Mouse (Mus musculus) ES-E14 (cell line): ENCODE results near the gene Ap5s1. TPM values are rescaled to one million over a fixed set of nuclear protein-coding genes. Genes with fewer than 3 reads are reported as not detected.

Experiments
- DNase-seq: peaks from one replicate; pipeline ENCODE4 v3.0.0-alpha.2; 2013; ENCODE audit warnings: low read depth, low spot score
- H3K27ac ChIP-seq: 2 replicates; pipeline ENCODE4 v1.5.1; 2012; ENCODE audit warnings: low read depth, mild to moderate bottlenecking, low read length, moderate library complexity, mixed read lengths; ENCODE audit not compliant: poor library complexity, insufficient read depth, severe bottlenecking
- H3K36me3 ChIP-seq: 2 replicates; pipeline ENCODE4 v1.6.1; 2012; ENCODE audit warnings: mild to moderate bottlenecking, low read length, moderate library complexity, mixed read lengths; ENCODE audit not compliant: control insufficient read depth, poor library complexity, insufficient read depth, severe bottlenecking
- H3K4me1 ChIP-seq, 2 experiments: fragments of 150-350 bp in 1 of 2; sonication (generic) in 1 of 2; 2 replicates each; pipeline ENCODE4 v1.6.1; 2012; ENCODE audit warnings: low read length in 2 of 2, mild to moderate bottlenecking in 1 of 2, mixed read lengths in 1 of 2; ENCODE audit not compliant: control insufficient read depth in 2 of 2, insufficient read depth in 2 of 2, poor library complexity in 1 of 2
- H3K4me3 ChIP-seq, 2 experiments: fragments of 150-350 bp in 1 of 2; sonication (generic) in 1 of 2; 2 replicates each; pipeline ENCODE4 v1.5.1; 2012; ENCODE audit warnings: low read length in 2 of 2, low read depth in 1 of 2, mild to moderate bottlenecking in 1 of 2, mixed read lengths in 1 of 2; ENCODE audit not compliant: insufficient read depth in 1 of 2, poor library complexity in 1 of 2, severe bottlenecking in 1 of 2
- H3K9ac ChIP-seq: 2 replicates; pipeline ENCODE4 v1.6.1; 2012; ENCODE audit warnings: low read depth, mild to moderate bottlenecking, low read length, mixed read lengths; ENCODE audit not compliant: poor library complexity, insufficient read depth, severe bottlenecking
- H3K9me3 ChIP-seq: fragments of 150-350 bp; sonication (generic); 2 replicates; pipeline ENCODE4 v1.6.1; 2012; ENCODE audit warnings: low read depth, mild to moderate bottlenecking, low read length; ENCODE audit not compliant: control insufficient read depth, insufficient read depth
- CHD2 ChIP-seq: IDR thresholded peaks from 2 replicates; pipeline ENCODE4 v1.6.1; 2014; ENCODE audit warnings: mild to moderate bottlenecking, low read depth, low read length, inconsistent platforms
- HCFC1 ChIP-seq: IDR thresholded peaks from 2 replicates; pipeline ENCODE4 v1.6.1; 2012; ENCODE audit warnings: low read length, inconsistent platforms, borderline replicate concordance; ENCODE audit not compliant: insufficient read depth
- MAFK ChIP-seq: IDR thresholded peaks from 2 replicates; pipeline ENCODE4 v1.6.1; 2014; ENCODE audit warnings: mild to moderate bottlenecking, low read depth, low read length, inconsistent platforms; ENCODE audit not compliant: insufficient read depth
- ZC3H11A ChIP-seq: IDR thresholded peaks from 2 replicates; pipeline ENCODE4 v1.6.1; 2012; ENCODE audit warnings: low read depth, mild to moderate bottlenecking, inconsistent platforms, low read length, borderline replicate concordance
- ZNF384 ChIP-seq: IDR thresholded peaks from 2 replicates; pipeline ENCODE4 v1.6.1; 2012; ENCODE audit warnings: low read depth, low read length, inconsistent platforms
- in situ Hi-C, 2 experiments: fragments of 600-800 bp; cut with MboI; formaldehyde crosslinking; loops; one replicate each; pipeline ENCODE4 v1.15.1; 2025; ENCODE audit warnings: low sequenced_read_pairs in 2 of 2, inconsistent platforms in 1 of 2; ENCODE audit not compliant: unreplicated experiment in 2 of 2
- total RNA-seq: library from RNA; depleted of rRNA; stranded (reverse); fragments of 300-350 nt; gene quantifications from 2 replicates; pipeline ENCODE4 v1.2.3, GENCODE M21; 2012

Ap5s1 gene
- total RNA-seq, 1 experiment: 7.9 TPM

DNA sequence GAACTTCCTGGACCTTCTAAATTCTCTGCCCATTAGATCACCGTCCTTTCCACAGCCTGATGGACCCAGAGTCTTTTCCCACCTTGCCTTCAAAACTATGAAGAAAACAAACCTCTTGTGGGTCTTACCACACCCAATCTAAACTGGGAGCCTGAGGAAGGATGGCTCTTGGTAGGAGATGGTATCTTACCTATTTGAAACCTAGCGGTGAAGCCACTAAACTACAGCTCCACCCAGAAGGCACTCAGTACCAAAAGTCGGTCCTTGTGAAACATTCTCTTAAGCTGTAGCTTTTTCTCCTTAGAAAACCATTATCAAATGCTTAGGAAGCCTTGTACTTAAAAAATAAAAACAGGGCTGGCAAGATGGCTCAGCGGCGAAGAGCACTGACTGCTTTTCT is 18.6 kb upstream of the Ap5s1 start:
- Histone ChIP-seq H3K9ac (no peak overlapping the region), H3K27ac (no peak overlapping the region), H3K4me3 (no peak overlapping the region), H3K4me1 (peaks cover 0 to 13% of the 10 kb centered on the region in 2 experiments; a peak in 3 of 4 replicates), H3K9me3 (no peaks in the 10 kb centered on the region), H3K36me3 (peaks cover 10% of the 10 kb centered on the region; the same call in 1 of the 2 replicates)
- TF ChIP-seq ZC3H11A (no peak), HCFC1 (no peak), CHD2 (no peak), MAFK (no peak), ZNF384 (no peak)
- in situ Hi-C loops: no loop called here
- no peak for DNase-seq

DNA sequence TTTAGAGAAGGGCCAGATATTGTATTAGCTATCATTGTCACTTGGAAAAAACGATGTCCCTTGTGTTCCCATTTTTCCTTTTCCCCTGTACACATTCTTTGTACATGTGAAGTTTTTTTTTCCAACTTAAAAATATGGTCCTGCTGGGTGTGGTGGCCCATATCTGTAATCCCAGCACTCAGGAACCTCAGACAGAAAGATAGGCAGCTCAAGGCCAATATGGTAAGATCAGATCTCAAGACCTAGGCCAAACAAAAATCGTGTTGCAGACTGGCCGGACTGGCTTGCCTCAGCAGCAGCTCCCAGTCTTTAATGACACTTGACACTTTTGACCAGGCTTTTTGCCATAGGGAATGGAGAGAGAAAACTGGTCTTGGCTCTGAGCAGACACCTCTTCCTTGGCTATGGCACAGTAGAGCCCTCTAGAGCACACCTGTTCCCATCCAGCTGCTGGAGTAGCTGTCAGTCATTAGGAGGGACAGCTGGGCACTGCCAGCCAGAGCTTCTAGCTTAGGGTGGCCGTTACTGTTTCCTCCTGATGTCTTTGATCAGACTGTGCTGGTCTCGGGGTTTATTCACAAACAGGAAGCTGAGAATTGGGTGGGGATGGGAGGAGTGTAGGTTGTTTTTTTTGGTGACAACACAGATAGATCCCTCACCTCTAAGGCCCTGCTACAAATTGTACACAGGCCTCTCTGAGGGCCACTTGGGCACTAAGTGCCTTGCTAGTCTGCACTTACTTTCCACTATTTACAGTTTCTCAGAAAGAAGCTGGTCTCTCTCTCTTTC is 17.2 kb upstream of the Ap5s1 start:
- TF ChIP-seq HCFC1: no peak
- no peak for TF ChIP-seq ZNF384
- TF ChIP-seq CHD2: no peak
- no peak for TF ChIP-seq MAFK
- TF ChIP-seq ZC3H11A: no peak
- Histone ChIP-seq H3K9me3 (no peaks in the 10 kb centered on the region), H3K36me3 (peaks cover 15% of the 10 kb centered on the region; the same call in 1 of the 2 replicates), H3K27ac (no peak overlapping the region), H3K4me1 (peaks cover 0 to 13% of the 10 kb centered on the region in 2 experiments; a peak in 3 of 4 replicates), H3K9ac (no peak overlapping the region), H3K4me3 (no peak overlapping the region)
- in situ Hi-C loops: no loop called here
- no peak for DNase-seq

DNA sequence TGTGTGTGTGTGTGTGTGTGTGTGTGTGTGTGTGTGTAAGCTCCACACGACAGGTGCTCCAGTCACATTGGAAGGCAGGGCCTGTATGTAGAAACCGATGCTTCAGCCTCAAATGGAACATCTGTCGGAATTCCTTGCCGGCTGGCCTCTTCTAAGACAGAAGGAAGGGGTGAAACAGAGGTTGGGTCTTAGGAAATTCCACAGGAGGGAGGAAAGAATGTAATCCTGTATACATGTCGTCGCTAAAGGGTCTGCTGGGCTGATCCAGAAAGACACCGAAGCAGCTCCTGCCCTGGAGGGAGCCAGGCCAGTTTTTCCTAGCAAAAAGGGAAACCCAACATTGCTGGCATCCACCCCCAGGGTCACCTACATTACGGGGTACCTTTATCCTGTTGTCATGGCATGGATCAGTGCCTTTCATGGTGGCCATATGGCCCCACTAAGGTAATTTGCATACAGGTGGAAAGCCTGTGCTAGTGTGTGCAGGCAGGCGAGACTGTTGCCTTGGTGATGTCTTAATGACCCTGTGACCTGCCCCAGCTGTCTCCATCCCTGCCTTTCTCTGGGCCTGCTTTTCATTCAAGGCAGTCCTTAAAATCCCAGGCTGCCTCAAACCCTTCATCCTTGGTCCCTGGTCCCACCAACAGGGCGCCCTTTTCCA is 16.4 kb upstream of the Ap5s1 start:
- Histone ChIP-seq H3K36me3 (peaks cover 15% of the 10 kb centered on the region; the same call in 1 of the 2 replicates), H3K4me3 (no peak overlapping the region), H3K9ac (no peak overlapping the region), H3K9me3 (no peaks in the 10 kb centered on the region), H3K4me1 (peaks cover 0 to 13% of the 10 kb centered on the region in 2 experiments; a peak in 3 of 4 replicates), H3K27ac (no peak overlapping the region)
- no peak for DNase-seq
- TF ChIP-seq HCFC1 (no peak), ZNF384 (no peak), ZC3H11A (no peak), CHD2 (no peak), MAFK (no peak)
- in situ Hi-C loops: no loop called here

DNA sequence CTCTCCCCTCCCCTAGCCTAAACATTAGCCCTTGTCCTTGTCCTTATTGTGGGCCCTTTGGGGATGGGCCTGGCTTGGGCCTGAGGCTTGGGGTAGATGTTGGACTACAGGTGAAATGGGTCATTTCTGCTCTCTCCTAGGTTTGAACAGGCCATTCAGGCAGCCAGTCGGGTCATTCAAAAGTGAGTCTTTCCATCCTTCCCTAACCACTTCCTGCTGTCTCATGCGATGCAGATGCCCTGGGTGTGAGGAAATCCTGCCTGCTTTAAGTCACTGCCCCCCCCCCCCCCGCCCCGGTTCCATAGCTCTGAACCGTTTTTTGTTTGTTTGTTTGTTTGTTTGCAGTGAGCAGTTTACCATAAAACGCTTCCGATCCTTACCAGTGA is 15.9 kb upstream of the Ap5s1 start:
- H3K27ac ChIP-seq: no peak overlapping the region
- no peak for DNase-seq
- H3K9ac ChIP-seq: no peak overlapping the region
- TF ChIP-seq MAFK (no peak), HCFC1 (no peak), CHD2 (no peak), ZC3H11A (no peak), ZNF384 (no peak)
- H3K9me3 ChIP-seq: no peaks in the 10 kb centered on the region
- in situ Hi-C loops: no loop called here
- peaks cover 0 to 13% of the 10 kb centered on the region in 2 experiments; a peak in 3 of 4 replicates for H3K4me1 ChIP-seq
- no peak overlapping the region for H3K4me3 ChIP-seq
- H3K36me3 ChIP-seq: peaks cover 15% of the 10 kb centered on the region; the same call in 1 of the 2 replicates
